Mouse (Mus musculus) spleen, adult 2 months (tissue): Measurements from ENCODE around the gene Psma3.

Source experiments
- CTCF ChIP-seq: fragments of 200-500 bp; IDR thresholded peaks from 2 replicates; pipeline ENCODE4 v1.5.1; 2011; ENCODE audit warnings: mild to moderate bottlenecking, inconsistent platforms; ENCODE audit not compliant: insufficient read depth, insufficient read length, insufficient replicate concordance; ENCODE audit errors: extremely low read depth
- POLR2A ChIP-seq: fragments of 200-500 bp; IDR thresholded peaks from 2 replicates; pipeline ENCODE4 v1.6.1; 2011; ENCODE audit warnings: low read depth, low read length, inconsistent platforms

DNA sequence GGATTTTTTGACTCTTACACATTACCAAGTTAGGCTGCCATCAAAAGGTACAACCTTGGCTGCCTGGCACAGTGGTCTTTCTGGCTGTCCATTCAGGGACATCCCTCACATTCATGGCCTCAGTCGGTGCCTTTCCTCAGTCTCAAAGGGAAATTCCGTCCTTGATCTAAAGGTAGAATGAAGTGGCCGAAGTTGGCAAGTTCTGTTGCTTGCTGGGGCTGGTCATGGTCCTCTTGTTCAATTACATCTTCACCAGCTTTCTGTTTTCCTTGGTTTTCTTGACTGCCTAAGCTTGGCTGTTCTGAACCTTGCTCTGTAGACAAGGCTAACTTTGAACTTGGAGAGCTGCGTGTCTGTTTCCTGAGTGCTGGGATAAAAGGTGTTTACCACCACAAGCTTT, 61.4 kb downstream of the Psma3 start:
- TF ChIP-seq CTCF, result no peak
- TF ChIP-seq POLR2A, result no peak
